In the genomic region with DNA sequence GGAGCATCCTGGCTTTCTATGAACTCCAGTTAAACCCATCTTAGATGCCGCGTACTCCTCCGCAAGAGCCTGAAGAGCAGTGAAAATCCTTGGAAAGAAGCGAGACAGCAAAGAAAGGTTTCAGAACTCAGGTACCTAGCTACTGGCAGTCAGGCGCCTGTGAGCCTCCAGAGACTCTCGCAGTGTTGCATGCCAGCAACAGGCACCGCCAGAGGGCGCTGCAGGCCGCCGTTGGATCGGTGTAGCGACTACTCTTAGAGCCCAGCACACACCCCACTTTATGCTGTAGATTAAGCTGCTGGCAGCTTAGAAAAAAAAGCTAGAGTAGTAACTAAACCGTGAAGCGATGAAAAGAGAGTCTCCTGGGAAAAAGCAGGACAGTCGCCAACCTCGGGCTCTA, we compare ENCODE assay signal across 8 mouse cellular contexts. TPM values are rescaled to one million over a fixed set of nuclear protein-coding genes. Genes with fewer than 3 reads are reported as not detected.
DNase-seq lines count a peak whose midpoint lies in the region; ATAC-seq lines count a peak whose summit lies in the region.

No protein-coding gene starts in this region.

- no peak overlapping the region for H3K9ac ChIP-seq in hindbrain, embryonic 12.5 days

- no peak overlapping the region for H3K27ac ChIP-seq in hindbrain, embryonic 12.5 days

- H3K4me1 ChIP-seq in hindbrain, embryonic 12.5 days: peaks cover 21% of the 10 kb centered on the region

- peaks cover 9% of the 10 kb centered on the region for H3K36me3 ChIP-seq in hindbrain, embryonic 12.5 days

- H3K27me3 ChIP-seq in hindbrain, embryonic 12.5 days: no peaks in the 10 kb centered on the region

- DNase-seq in NIH3T3 (ENCODE audit: low read depth): peak; percentile 96
- DNase-seq in cerebellum, postnatal 10 days: peak; percentile 96 to 98
- peak; percentile 65 to 83 for DNase-seq in frontal cortex, postnatal 10 days (ENCODE audit: low spot score in 2 of 2)
- peak; percentile 88 to 90 for DNase-seq in layer of hippocampus, postnatal 14 days (ENCODE audit: low spot score in 2 of 2)
- DNase-seq in lung, postnatal 14 days: peak; percentile 94
- DNase-seq in retina, adult 2 months (ENCODE audit: low read depth, low spot score): peak; percentile 57
- DNase-seq in thymus, postnatal 36 days: peak; percentile 74 to 75

- H3K4me2 ChIP-seq in hindbrain, embryonic 12.5 days (replicated peaks): peak overlapping the region; percentile 23

- 4% methylated on average over 16 of the region's 16 CpGs for WGBS in hindbrain, embryonic 12.5 days

- peak; percentile 68; the same call in 1 of the 2 replicates for ATAC-seq in hindbrain, embryonic 12.5 days (ENCODE audit: low FRiP score)

- H3K4me3 ChIP-seq in hindbrain, embryonic 12.5 days: no peak overlapping the region

- no peaks in the 10 kb centered on the region for H3K9me3 ChIP-seq in hindbrain, embryonic 12.5 days (replicated peaks)

RNA-seq across cellular contexts. Expression of a gene that starts 2.3 kb away (rescaled TPM):
- 55.4 and 56.4 TPM in 2 replicates for polyA plus RNA-seq in hindbrain, embryonic 12.5 days (2016; fragmentation: Nextera tagmentation; extraction: Ambion mirVana)
- 10 to 100 TPM; 27.0 to 29.6 TPM for total RNA-seq in layer of hippocampus, postnatal 14 days (2021)

RNA-seq across cellular contexts. Expression of a gene that starts 38.3 kb away (rescaled TPM):
- polyA plus RNA-seq in hindbrain, embryonic 12.5 days (2016; fragmentation: Nextera tagmentation; extraction: Ambion mirVana): 2.6 and 2.7 TPM in 2 replicates
- 1 to 10 TPM; 7.3 to 8.7 TPM for total RNA-seq in layer of hippocampus, postnatal 14 days (2021)

RNA-seq across cellular contexts. Expression of a gene that starts 38.5 kb away (rescaled TPM):
- polyA plus RNA-seq in hindbrain, embryonic 12.5 days (2016; fragmentation: Nextera tagmentation; extraction: Ambion mirVana): 8.8 and 9.3 TPM in 2 replicates
- 10 to 100 TPM; 10.1 to 12.2 TPM for total RNA-seq in layer of hippocampus, postnatal 14 days (2021)

RNA-seq across cellular contexts. Expression of a gene that starts 39.2 kb away (rescaled TPM):
- polyA plus RNA-seq in hindbrain, embryonic 12.5 days (2016; fragmentation: Nextera tagmentation; extraction: Ambion mirVana): 3.2 and 3.9 TPM in 2 replicates
- 10 to 100 TPM; 80.0 to 91.7 TPM for total RNA-seq in layer of hippocampus, postnatal 14 days (2021)

RNA-seq across cellular contexts. Expression of a gene that starts 47.8 kb away (rescaled TPM):
- 76.1 and 85.0 TPM in 2 replicates for polyA plus RNA-seq in hindbrain, embryonic 12.5 days (2016; fragmentation: Nextera tagmentation; extraction: Ambion mirVana)
- total RNA-seq in layer of hippocampus, postnatal 14 days (2021): 10 to 100 TPM; 77.0 to 79.0 TPM
